19 mouse cellular contexts compared by ENCODE assay signal in the genomic region with DNA sequence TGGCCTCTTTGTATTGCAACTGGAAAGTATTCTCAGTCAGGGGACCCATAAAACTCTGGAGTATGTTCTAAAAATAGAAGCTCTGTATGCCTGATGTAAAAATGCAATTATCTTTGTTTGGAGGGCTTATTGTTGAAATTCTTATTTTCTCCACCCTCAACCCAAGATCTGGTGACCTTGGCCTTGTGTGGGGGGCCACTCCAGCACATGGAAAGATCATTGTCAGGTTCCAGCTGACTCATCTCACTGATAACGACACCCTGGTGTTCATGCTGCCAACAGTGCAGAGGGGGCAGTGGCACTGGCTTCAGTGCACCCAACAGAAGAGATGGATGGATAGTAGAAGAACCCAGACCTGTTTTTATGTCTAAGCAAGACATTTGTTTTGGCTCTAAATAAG.
A peak's percentile ranks its signal among the peaks of the same experiment; 100 is the strongest.
DNase-seq lines count a peak whose midpoint lies in the region; ATAC-seq and TF ChIP-seq lines count a peak whose summit lies in the region.
"Had no signal": no experiment of that assay in that cellular context is flagged by ENCODE, and none has a peak within 500 bp of the region (broad histone marks: within the 10 kb centered on the region; RNA-seq: fewer than 3 reads in every experiment).

No protein-coding gene starts in this region.

- no peaks in the 10 kb centered on the region for H3K27me3 ChIP-seq in heart, embryonic 15.5 days
- no peaks in the 10 kb centered on the region for H3K27me3 ChIP-seq in kidney, embryonic 15.5 days
- no peaks in the 10 kb centered on the region for H3K27me3 ChIP-seq in myocyte (ENCODE audit: control insufficient read depth, insufficient read depth, insufficient read length)
- H3K27me3 ChIP-seq in hindbrain, embryonic 13.5 days: no peaks in the 10 kb centered on the region
- H3K27me3 ChIP-seq: forebrain, embryonic 12.5 days had no signal

- no peak overlapping the region for H3K4me3 ChIP-seq in heart, embryonic 15.5 days
- no peak overlapping the region for H3K4me3 ChIP-seq in kidney, embryonic 15.5 days (replicated peaks)
- H3K4me3 ChIP-seq in myocyte: no peak overlapping the region
- no peak overlapping the region for H3K4me3 ChIP-seq in hindbrain, embryonic 13.5 days
- H3K4me3 ChIP-seq: forebrain, embryonic 12.5 days; hindbrain, embryonic 10.5 days had no signal

- no peaks in the 10 kb centered on the region for H3K36me3 ChIP-seq in heart, embryonic 15.5 days
- H3K36me3 ChIP-seq in kidney, embryonic 15.5 days: no peaks in the 10 kb centered on the region
- H3K36me3 ChIP-seq in myocyte (ENCODE audit: control insufficient read depth, insufficient read depth): no peaks in the 10 kb centered on the region
- no peaks in the 10 kb centered on the region for H3K36me3 ChIP-seq in hindbrain, embryonic 13.5 days
- H3K36me3 ChIP-seq: forebrain, embryonic 12.5 days; hindbrain, embryonic 10.5 days had no signal

- ATAC-seq in heart, embryonic 15.5 days (replicated peaks; ENCODE audit: insufficient number of reproducible peaks, insufficient read depth, low FRiP score, low read depth): no peak
- ATAC-seq in kidney, embryonic 15.5 days (replicated peaks; ENCODE audit: low FRiP score): no peak
- no peak for ATAC-seq in hindbrain, embryonic 13.5 days (ENCODE audit: low FRiP score)
- ATAC-seq: activated CD4-positive, CD25-positive, alpha-beta regulatory T cell, adult 4 months; lung, postnatal 0 days had no signal

- H3K4me1 ChIP-seq in heart, embryonic 15.5 days (replicated peaks): peaks cover 31% of the 10 kb centered on the region
- 0 out of 2 replicates have a peak, but pooled peaks cover 8% of the 10 kb centered on the region for H3K4me1 ChIP-seq in kidney, embryonic 15.5 days
- peaks cover 7% of the 10 kb centered on the region for H3K4me1 ChIP-seq in hindbrain, embryonic 13.5 days (replicated peaks)

- intact Hi-C loops in heart, postnatal 25 days (cut with DNase I): no loop called here

- no peaks in the 10 kb centered on the region for H3K79me2 ChIP-seq in myocyte (ENCODE audit: control insufficient read depth, insufficient read depth)

- H3ac ChIP-seq in myocyte (ENCODE audit: control insufficient read depth, insufficient read length): no peak overlapping the region

- peak overlapping the region; percentile 56 for H3K27ac ChIP-seq in heart, embryonic 15.5 days
- H3K27ac ChIP-seq in kidney, embryonic 15.5 days: no peak overlapping the region
- H3K27ac ChIP-seq in hindbrain, embryonic 13.5 days: no peak overlapping the region
- H3K27ac ChIP-seq: forebrain, embryonic 12.5 days; hindbrain, embryonic 10.5 days had no signal

- 14% methylated on average over 1 of the region's 1 CpGs for WGBS in heart, embryonic 15.5 days
- WGBS in kidney, embryonic 15.5 days: 26% methylated on average over 1 of the region's 1 CpGs
- WGBS in hindbrain, embryonic 13.5 days: 69% methylated on average over 1 of the region's 1 CpGs

- H3K9ac ChIP-seq in heart, embryonic 15.5 days: no peak overlapping the region
- no peak overlapping the region for H3K9ac ChIP-seq in kidney, embryonic 15.5 days
- no peak overlapping the region for H3K9ac ChIP-seq in hindbrain, embryonic 13.5 days
- H3K9ac ChIP-seq: forebrain, embryonic 12.5 days had no signal

- DNase-seq in adrenal gland, adult (ENCODE audit: inconsistent age in 2 of 2, low spot score in 1 of 2): peak; percentile 47 to 81
- DNase-seq in adrenal gland, postnatal 4 days (ENCODE audit: low spot score in 2 of 2): no peak
- no peak for DNase-seq in heart, postnatal 25 days (ENCODE audit: low spot score)
- peak; percentile 11 to 14 for DNase-seq in kidney, postnatal 4 days
- DNase-seq: cerebellum, adult 9-11 months; kidney, adult 8-10 months; left cerebral cortex, postnatal 4 days; liver; spleen, adult 18-20 months; thymus, postnatal 36 days had no signal

- TF ChIP-seq POLR2A in myocyte (IDR thresholded peaks at IDR 0.05; ENCODE audit: insufficient read length, low read depth): no peak

- H3K9me3 ChIP-seq in heart, embryonic 15.5 days (replicated peaks): no peaks in the 10 kb centered on the region
- H3K9me3 ChIP-seq in kidney, embryonic 15.5 days (replicated peaks): no peaks in the 10 kb centered on the region
- no peaks in the 10 kb centered on the region for H3K9me3 ChIP-seq in hindbrain, embryonic 13.5 days
- H3K9me3 ChIP-seq: forebrain, embryonic 12.5 days; hindbrain, embryonic 10.5 days had no signal

- H3K4me2 ChIP-seq in heart, embryonic 15.5 days: no peak overlapping the region
- no peak overlapping the region for H3K4me2 ChIP-seq in kidney, embryonic 15.5 days
- H3K4me2 ChIP-seq in myocyte (ENCODE audit: low read depth): peak overlapping the region; percentile 20
- no peak overlapping the region for H3K4me2 ChIP-seq in hindbrain, embryonic 13.5 days
- H3K4me2 ChIP-seq: forebrain, embryonic 12.5 days; midbrain, embryonic 11.5 days had no signal

TF ChIP-seq in myocyte, 11 proteins besides CTCF, POLR2A, EP300 and RAD21:
- TF ChIP-seq MAX (IDR thresholded peaks at IDR 0.05; ENCODE audit: low read depth) (no peak), CEBPB (IDR thresholded peaks at IDR 0.05; ENCODE audit: insufficient read depth, poor library complexity, severe bottlenecking) (no peak), REST (IDR thresholded peaks at IDR 0.05; ENCODE audit: insufficient read depth, insufficient read length) (no peak), E2F4 (IDR thresholded peaks at IDR 0.05; ENCODE audit: insufficient read depth) (no peak), SRF (IDR thresholded peaks at IDR 0.05; ENCODE audit: control insufficient read depth, insufficient read length, low read depth) (no peak), TCF3 (IDR thresholded peaks at IDR 0.05; ENCODE audit: insufficient read length, low read depth) (no peak), MYOD1 (IDR thresholded peaks at IDR 0.05; ENCODE audit: control insufficient read depth in 1 of 3, insufficient read length in 2 of 3, low read depth in 2 of 3) (no peak), USF1 (IDR thresholded peaks at IDR 0.05; ENCODE audit: low read depth) (no peak), MYOG (IDR thresholded peaks at IDR 0.05; ENCODE audit: control insufficient read depth in 1 of 3, insufficient read depth in 1 of 3, insufficient read length in 2 of 3, low read depth in 2 of 3) (no peak), TCF12 (IDR thresholded peaks at IDR 0.05; ENCODE audit: insufficient read depth, poor library complexity, severe bottlenecking) (no peak), POLR2AphosphoS2 (IDR thresholded peaks at IDR 0.05; ENCODE audit: insufficient read length, low read depth) (no peak)

Comparison
In these comparisons a context has a peak if more than half of its experiments do, and no peak if none do; other contexts are left out.
1. DNase-seq: peak in adrenal gland, adult (2 of 2) and kidney, postnatal 4 days (2 of 2); none in adrenal gland, postnatal 4 days (0 of 2) and heart, postnatal 25 days (single experiment).